Mouse (Mus musculus) adipocyte (in vitro differentiated cells): ENCODE results near the gene Miga1.

Source experiments
- DNase-seq: peaks from one replicate; pipeline ENCODE4 v3.0.0-alpha.2; 2016; ENCODE audit warnings: low spot score

Miga1 gene

DNA sequence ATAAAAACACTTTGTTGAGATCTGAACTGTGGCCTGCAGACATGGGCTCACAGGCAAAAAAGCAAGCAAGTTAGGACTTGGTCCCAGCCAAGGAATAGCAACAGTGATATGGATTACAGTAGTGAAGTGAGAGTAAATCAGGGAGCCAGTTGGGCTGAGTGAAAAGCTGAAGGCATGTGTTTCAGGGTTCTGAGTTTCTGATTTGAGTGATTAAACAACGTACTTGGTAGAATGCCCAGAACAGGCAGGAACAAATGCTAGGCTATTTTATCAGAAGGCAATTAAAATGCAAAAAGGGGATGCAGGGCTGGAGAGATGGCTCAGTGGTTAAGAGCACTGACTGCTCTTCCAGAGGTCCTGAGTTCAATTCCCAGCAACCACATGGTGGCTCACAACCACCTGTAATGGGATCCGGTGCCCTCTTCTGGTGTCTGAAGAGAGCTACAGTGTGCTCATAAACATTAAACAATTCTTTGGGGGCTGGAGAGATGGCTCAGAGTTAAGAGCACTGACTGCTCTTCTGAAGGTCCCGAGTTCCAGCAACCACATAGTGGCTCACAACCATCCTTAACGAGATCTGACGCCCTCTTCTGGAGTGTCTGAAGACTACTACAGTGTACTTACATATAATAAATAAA lies 94.8 kb downstream of the Miga1 start:
- DNase-seq, result peak; percentile 37

DNA sequence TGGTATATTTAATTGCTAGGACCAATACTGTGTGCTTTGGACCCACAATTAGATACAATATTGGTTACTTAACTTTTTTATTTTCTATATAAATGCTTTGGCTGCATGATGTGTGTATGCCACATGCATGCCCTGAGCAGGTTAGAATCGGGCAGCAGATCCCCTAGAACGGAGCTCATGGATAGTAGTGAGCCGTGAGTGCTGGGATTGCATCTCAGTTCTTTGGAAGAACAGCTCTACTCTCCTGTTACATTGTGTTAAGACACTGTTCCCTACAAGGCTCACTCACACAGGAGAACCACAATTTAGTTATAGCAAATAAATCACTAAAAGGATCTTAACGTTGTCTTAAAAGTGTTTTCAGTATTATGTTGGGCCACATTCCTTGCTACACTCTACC lies 96.9 kb downstream of the Miga1 start:
- DNase-seq, result no peak

- DNase-seq, result no peak
These were observed 99.1 kb downstream of the Miga1 start for GRCm38 (mm10) chr3:152241098-152241497.

- no peak for DNase-seq
These were observed 100.6 kb downstream of the Miga1 start for GRCm38 (mm10) chr3:152239592-152239991.

DNA sequence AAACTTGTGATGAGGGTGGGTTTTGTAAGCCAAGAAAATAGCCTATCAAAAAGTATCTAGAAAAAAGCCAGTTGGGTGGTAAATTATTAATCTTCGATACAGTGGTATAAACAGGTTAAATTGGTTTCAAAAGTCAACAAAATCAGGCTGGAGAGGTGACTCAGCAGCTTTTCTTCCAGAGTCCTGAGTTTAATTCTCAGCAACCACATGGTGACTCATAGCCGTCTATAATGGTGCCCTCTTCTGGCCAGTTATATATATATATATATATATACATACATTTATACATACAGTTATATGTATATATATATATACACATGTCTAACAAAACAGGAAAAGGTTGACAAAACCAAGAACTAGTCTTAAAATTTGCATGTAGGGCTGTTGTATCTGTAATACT lies 101.4 kb downstream of the Miga1 start:
- DNase-seq, result no peak

DNA sequence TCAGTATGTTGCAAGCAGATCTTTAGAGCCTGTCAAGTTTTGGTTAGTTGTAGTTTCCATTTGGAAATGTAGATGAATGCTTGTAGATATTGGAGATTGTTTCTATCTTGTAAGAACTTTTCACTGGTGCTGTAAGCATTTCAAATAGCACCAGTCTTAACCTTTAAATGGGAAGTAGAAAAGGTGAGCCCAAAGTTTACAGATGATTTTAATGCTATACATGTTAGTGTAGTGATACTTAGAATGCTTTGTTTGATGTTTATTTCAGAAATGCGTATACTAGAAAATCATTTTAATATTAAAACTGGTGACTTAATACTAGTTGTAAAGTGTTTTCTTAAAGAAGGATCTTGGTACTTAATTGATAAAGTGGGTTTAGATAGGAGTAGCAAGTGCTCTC lies 104.4 kb downstream of the Miga1 start:
- no peak for DNase-seq

DNA sequence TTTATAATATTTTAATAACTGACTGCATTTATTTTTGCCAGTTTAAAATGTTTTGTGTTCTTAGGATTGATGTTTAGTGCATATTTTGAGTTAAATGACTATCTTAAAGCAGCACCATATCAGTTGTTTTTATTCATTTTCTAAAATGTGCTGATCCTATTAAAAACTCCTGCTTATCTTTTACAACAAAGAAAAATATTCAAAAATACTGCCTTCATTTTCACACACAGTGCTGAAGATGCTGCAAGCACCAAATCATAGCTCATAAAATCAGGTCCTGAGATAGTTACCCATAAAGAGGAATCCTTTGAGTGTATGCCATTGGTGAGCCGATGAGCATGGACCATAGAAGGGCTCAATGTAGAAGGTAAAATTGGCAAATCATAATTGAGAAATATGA lies 105.0 kb downstream of the Miga1 start:
- DNase-seq, result no peak

- no peak for DNase-seq
These were observed 108.7 kb downstream of the Miga1 start for GRCm38 (mm10) chr3:152231333-152232100.

GRCm38 (mm10) chr3:152229271-152229670 lies 110.9 kb downstream of the Miga1 start:
- DNase-seq, result peak; percentile 35

GRCm38 (mm10) chr3:152228843-152229242 lies 111.4 kb downstream of the Miga1 start:
- no peak for DNase-seq

DNA sequence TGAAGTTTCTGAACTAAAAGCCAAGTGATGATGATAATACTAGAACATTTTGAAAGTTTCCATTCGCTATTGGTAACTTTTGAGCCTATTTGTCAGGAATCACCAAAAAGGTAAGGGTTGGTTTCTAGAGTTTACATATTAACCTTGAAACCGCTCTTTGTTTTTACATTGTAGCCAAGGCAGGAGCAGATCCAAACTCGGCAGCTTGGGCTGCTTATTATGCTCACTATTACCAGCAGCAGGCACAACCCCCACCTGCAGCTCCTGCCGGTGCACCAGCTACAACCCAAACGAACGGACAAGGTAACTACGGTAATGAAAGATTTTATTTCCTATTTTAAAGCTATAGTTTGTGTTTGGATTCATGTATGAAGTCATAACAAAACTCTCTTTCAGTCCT lies 114.3 kb downstream of the Miga1 start:
- no peak for DNase-seq

- no peak for DNase-seq
These were observed 115.3 kb downstream of the Miga1 start for GRCm38 (mm10) chr3:152224918-152225317.
